Mouse (Mus musculus): ENCODE measurements around the gene Idi1. TPM values are rescaled to one million over a fixed set of nuclear protein-coding genes. Genes with fewer than 3 reads are reported as not detected.
"Not testable (repeated sequence)": the region's sequence is repeated elsewhere in the genome, so short reads cannot be mapped to it uniquely, and the experiment has no call there.

Gene Idi1
- polyA plus RNA-seq, 1 experiment from 2014 or later, result 83.4 TPM

GRCm38 (mm10) chr13:8888603-8889002 lies 3.3 kb downstream of the Idi1 start:
- Histone ChIP-seq H3K9me3 (no peaks in the 10 kb centered on the region), H3K27ac (no peak overlapping the region), H3K4me2 (replicated peaks) (no peak overlapping the region), H3K9ac (no peak overlapping the region), H3K4me1 (peaks cover 8% of the 10 kb centered on the region; the same call in 1 of the 2 replicates), H3K4me3 (no peak overlapping the region), H3K36me3 (peaks cover 13% of the 10 kb centered on the region), H3K27me3 (no peaks in the 10 kb centered on the region)
- 95% methylated on average over 1 of the region's 1 CpGs for WGBS
- ATAC-seq (ENCODE audit: insufficient number of reproducible peaks, insufficient read depth, low FRiP score, low TSS enrichment), result no peak

DNA sequence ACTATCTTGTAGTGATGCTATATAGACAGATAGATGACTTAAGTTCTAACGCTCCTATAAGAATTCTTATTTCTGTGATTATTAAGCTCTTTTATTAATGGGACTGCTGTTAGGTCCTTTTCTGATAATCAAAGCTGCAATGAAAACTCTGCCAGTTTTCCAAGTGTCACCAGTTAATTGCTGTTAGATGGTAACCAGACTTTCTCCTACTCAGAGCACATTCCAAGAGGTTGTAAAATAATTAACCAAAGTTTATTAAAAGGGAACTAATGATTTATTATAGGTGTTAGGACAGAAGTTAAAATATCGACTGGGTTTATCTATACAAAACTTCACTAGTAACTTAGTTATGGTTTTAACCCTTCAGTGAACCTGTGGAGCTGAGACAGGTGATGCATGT lies 20.7 kb downstream of the Idi1 start:
- not testable (repeated sequence) for H3K4me2 ChIP-seq (replicated peaks); H3K9ac ChIP-seq; ATAC-seq (ENCODE audit: insufficient number of reproducible peaks, insufficient read depth, low FRiP score, low TSS enrichment); H3K27ac ChIP-seq; H3K36me3 ChIP-seq; H3K27me3 ChIP-seq; H3K4me3 ChIP-seq; H3K4me1 ChIP-seq
- 90% methylated on average over 2 of the region's 2 CpGs for WGBS
- peaks cover 11% of the 10 kb centered on the region; the same call in 1 of the 2 replicates for H3K9me3 ChIP-seq

DNA sequence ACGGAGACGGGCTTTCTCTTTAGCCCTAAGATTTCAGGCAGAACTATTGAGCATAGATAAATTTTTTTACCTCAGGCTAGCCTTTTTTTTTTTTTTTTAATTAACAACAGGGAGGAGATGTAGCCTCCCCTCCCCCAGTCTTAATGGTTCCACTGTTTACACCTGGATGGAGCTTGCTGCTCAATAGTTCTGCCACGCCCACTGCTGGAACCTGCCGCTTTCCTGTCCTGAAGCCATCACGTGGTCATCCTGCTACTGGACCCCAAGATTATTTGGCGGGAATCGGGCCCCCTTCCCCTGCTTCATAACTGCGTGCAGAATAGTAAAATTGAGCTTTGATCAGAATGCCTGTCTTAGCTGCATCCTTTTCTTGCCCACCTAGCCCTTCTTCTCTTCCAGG lies 28.6 kb downstream of the Idi1 start:
- ATAC-seq (ENCODE audit: insufficient number of reproducible peaks, insufficient read depth, low FRiP score, low TSS enrichment), result not testable (repeated sequence)
- 88% methylated on average over 8 of the region's 8 CpGs for WGBS

DNA sequence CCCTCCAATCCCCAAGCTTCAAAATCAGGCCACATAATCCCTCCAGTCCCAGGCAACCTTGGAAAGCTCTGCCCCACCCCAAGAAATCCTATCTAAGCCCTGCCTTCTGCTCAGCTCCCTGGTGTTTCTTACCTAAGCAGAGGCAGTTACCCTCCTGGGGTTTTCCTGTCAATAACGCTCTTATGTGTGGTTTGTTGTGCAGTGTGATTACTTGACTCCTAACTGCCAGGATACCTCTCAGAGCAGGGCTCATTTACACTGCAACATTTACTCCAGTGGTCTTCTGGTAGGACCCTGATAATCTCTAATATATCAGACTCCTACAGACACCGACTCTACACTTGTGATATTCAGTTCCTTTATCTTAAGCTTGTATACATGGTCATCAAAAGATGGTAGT lies 48.2 kb downstream of the Idi1 start:
- Histone ChIP-seq H3K36me3 (no peaks in the 10 kb centered on the region), H3K4me1 (no peaks in the 10 kb centered on the region), H3K27ac (no peak overlapping the region), H3K9ac (no peak overlapping the region), H3K9me3 (no peaks in the 10 kb centered on the region), H3K4me3 (no peak overlapping the region), H3K27me3 (no peaks in the 10 kb centered on the region), H3K4me2 (replicated peaks) (no peak overlapping the region)
- WGBS, result 69% methylated on average over 2 of the region's 2 CpGs
- ATAC-seq (ENCODE audit: insufficient number of reproducible peaks, insufficient read depth, low FRiP score, low TSS enrichment), result no peak

More for the DNA sequence above, 28.6 kb downstream of the Idi1 start:
- not testable (repeated sequence) for H3K4me3 ChIP-seq; H3K27ac ChIP-seq; H3K9ac ChIP-seq; H3K27me3 ChIP-seq; H3K9me3 ChIP-seq; H3K36me3 ChIP-seq; H3K4me1 ChIP-seq; H3K4me2 ChIP-seq (replicated peaks)

DNA sequence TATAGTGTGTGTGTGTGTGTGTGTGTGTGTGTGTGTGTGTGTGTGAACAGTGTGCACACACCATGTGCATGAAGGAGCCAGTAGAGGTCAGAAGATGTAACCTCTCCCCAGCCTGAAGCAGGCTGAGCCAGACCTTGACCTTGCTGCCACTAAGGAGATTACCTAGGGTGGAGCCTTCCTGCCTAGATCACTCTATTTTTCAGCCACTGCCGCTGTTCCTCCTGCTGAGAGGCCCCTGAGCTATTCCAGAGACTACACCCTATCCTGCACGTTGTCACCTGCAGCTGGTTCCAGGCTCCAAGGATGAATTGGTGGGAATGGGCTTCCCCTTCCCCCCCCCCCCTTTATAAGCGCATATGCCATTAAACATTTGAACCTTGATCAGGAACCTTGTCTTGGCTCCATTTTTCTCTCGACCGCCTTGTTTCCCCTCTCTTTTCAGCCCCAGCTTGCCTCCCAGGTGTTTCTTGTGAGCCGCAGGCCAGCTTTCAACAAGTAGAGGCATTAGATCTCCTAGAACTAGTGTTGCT lies 52.4 kb downstream of the Idi1 start:
- not testable (repeated sequence) for H3K36me3 ChIP-seq; H3K4me2 ChIP-seq (replicated peaks); H3K27me3 ChIP-seq; H3K9ac ChIP-seq; H3K9me3 ChIP-seq; H3K4me3 ChIP-seq; H3K4me1 ChIP-seq; H3K27ac ChIP-seq; ATAC-seq (ENCODE audit: insufficient number of reproducible peaks, insufficient read depth, low FRiP score, low TSS enrichment)
- WGBS, result 81% methylated on average over 6 of the region's 6 CpGs

GRCm38 (mm10) chr13:8941110-8941509 lies 55.8 kb downstream of the Idi1 start:
- not testable (repeated sequence) for H3K4me1 ChIP-seq; H3K27me3 ChIP-seq; H3K27ac ChIP-seq; H3K36me3 ChIP-seq; H3K9ac ChIP-seq; ATAC-seq (ENCODE audit: insufficient number of reproducible peaks, insufficient read depth, low FRiP score, low TSS enrichment); H3K4me2 ChIP-seq (replicated peaks); H3K9me3 ChIP-seq; H3K4me3 ChIP-seq
- 78% methylated on average over 4 of the region's 4 CpGs for WGBS

DNA sequence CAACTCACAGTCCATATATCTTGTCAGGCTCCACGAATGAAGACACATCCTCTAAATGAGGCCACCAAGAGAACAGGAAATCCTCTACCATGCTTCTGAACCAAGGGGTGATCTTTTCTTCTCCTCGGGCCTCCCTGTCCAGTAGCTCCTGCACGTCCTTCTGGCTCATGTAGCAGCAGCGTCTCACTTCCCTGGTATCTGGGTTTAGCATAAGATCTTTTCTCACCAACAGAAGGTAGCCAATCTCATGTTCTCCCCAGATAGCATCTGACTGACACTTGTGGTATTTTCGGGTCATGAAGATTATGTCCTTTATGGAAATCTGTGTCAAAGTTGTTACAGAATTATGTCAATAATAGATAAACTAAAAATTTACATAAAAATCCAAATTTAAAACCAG lies 56.4 kb downstream of the Idi1 start:
- not testable (repeated sequence) for ATAC-seq (ENCODE audit: insufficient number of reproducible peaks, insufficient read depth, low FRiP score, low TSS enrichment)
- WGBS, result 50% methylated on average over 1 of the region's 5 CpGs

More for the DNA sequence above, 56.4 kb downstream of the Idi1 start:
- H3K4me3 ChIP-seq; H3K9ac ChIP-seq; H3K36me3 ChIP-seq; H3K9me3 ChIP-seq; H3K4me1 ChIP-seq; H3K27me3 ChIP-seq; H3K27ac ChIP-seq; H3K4me2 ChIP-seq (replicated peaks): not testable (repeated sequence)

Small RNA genes within 50 kb of the gene (microRNA-seq; reads per million reads assigned to microRNA genes)
- not detected for gene Gm22750

Other genes with a start within 250 kb of the Idi1 start
- 32.0 and 32.3 TPM in 2 replicates for gene Wdr37, start 13.6 kb upstream of the Idi1 start, polyA plus RNA-seq (2016; fragmentation: Nextera tagmentation; extraction: Ambion mirVana)
- not detected in 2 replicates for gene Gm9745, start 62.7 kb downstream of the Idi1 start, polyA plus RNA-seq (2016; fragmentation: Nextera tagmentation; extraction: Ambion mirVana)
- 0.06 TPM in 1 of 2 replicates, not detected in the other for gene Idi2, start 67.4 kb downstream of the Idi1 start, polyA plus RNA-seq (2016; fragmentation: Nextera tagmentation; extraction: Ambion mirVana)
- 90.7 and 93.2 TPM in 2 replicates for gene Gtpbp4, start 110.6 kb downstream of the Idi1 start, polyA plus RNA-seq (2016; fragmentation: Nextera tagmentation; extraction: Ambion mirVana)
- gene Larp4b, start 208.4 kb downstream of the Idi1 start, polyA plus RNA-seq (2016; fragmentation: Nextera tagmentation; extraction: Ambion mirVana), result 31.7 and 33.6 TPM in 2 replicates